8 mouse cellular contexts compared by ENCODE assay signal in the genomic region with DNA sequence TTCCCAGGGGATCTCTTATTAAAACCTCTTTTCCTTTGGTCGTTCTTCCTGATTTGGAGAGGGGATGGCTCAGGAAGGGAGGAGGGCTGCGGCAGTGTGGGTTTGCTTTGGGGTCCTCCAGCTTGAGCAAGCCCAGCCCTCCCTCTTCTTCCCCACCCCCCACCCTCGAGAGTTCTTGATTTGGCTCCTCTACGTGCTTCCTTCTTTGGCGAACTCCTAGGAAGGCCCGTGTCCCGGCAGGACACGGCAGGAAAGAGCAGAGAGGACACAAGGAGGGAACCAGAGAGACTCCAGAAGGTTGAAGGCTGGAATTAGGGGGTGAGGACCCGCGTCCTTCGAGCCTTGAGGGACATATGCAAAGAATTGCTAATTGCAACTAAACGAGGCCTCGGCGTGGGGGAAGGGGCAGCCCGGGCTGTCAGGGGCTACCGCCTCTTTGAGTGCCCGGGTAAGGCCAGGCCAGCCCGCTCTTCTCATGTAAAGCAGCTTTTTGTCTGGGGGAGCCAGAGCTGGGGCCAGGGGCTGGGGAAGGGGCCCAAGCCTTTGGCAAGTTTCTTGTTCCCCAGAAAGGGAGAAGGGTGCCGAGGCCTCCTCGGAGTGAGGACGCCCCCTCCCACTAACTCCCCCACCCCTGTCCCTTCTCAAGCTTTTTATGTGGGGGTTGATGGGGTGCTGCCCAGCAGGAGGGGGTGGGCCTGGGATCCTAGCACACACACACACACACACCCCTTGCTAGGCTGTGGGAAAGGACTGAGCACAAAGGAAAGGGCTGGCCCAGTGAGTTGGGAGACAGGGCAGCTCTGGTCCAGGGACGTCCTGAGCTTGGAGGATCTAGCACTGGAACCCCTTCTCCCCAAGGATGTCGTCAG. TPM values are rescaled to one million over a fixed set of nuclear protein-coding genes. Genes with fewer than 3 reads are reported as not detected.
DNase-seq lines count a peak whose midpoint lies in the region; ATAC-seq and TF ChIP-seq lines count a peak whose summit lies in the region.

Gene Gm11627, minus strand, starts transcription at position 297 of the 869 bp plus-strand sequence.

- peak; percentile 16; the same call in 1 of the 2 replicates for ATAC-seq in heart, embryonic 15.5 days (replicated peaks; ENCODE audit: insufficient number of reproducible peaks, insufficient read depth, low FRiP score, low read depth)

- H3K4me3 ChIP-seq in left cerebral cortex, adult 2 months = peak within 1 kb of the TSS; percentile 20
- H3K4me3 ChIP-seq in heart, embryonic 15.5 days = peak within 1 kb of the TSS; percentile 41

- H3K4me1 ChIP-seq in heart, embryonic 15.5 days (replicated peaks) = peaks cover 52% of the 10 kb centered on the region

- H3K36me3 ChIP-seq in heart, embryonic 15.5 days = no peaks in the 10 kb centered on the region

- no peaks in the 10 kb centered on the region for H3K9me3 ChIP-seq in heart, embryonic 15.5 days (replicated peaks)

- H3K9ac ChIP-seq in heart, embryonic 15.5 days = peak within 1 kb of the TSS; percentile 37

- no peaks in the 10 kb centered on the region for H3K27me3 ChIP-seq in heart, embryonic 15.5 days

- no peak for TF ChIP-seq CTCF in left cerebral cortex, adult 2 months (IDR thresholded peaks at IDR 0.05)

- H3K27ac ChIP-seq in left cerebral cortex, adult 2 months = peak within 1 kb of the TSS; percentile 44; the same call in 1 of the 2 replicates
- peak within 1 kb of the TSS; percentile 83 for H3K27ac ChIP-seq in heart, embryonic 15.5 days

- intact Hi-C loops in left cerebral cortex, adult 2 months (cut with DNase I) = loop anchor here (2.0 kb wide), 1 partner anchor 25 kb away; the partner anchor contains the start of gene Fzd2
- intact Hi-C loops in left cerebral cortex, postnatal 4 days (cut with DNase I) = no loop called here

- WGBS in heart, embryonic 15.5 days = 18% methylated on average over 22 of the region's 23 CpGs

- H3K4me2 ChIP-seq in heart, embryonic 15.5 days = peak within 1 kb of the TSS; percentile 62

- DNase-seq in left cerebral cortex, adult 2 months (ENCODE audit: extremely low spot score in 1 of 2, low spot score in 2 of 2) = peak in 1 of 2 experiments; percentile 28
- DNase-seq in left cerebral cortex, postnatal 4 days = no peak
- peak; percentile 83 for DNase-seq in embryo, embryonic 11 days
- peak; percentile 17 for DNase-seq in liver
- DNase-seq in retina, embryonic 14.5 days (ENCODE audit: low spot score) = peak; percentile 61
- no peak for DNase-seq in yolk sac, embryonic 10.5 days (ENCODE audit: low spot score)
- no peak for DNase-seq in c-Kit-positive CD71-positive TER-119-positive erythroid progenitor cells, embryonic 14.5 days (ENCODE audit: low spot score)

RNA-seq across cellular contexts. Expression of gene Gm11627, which starts in this region (rescaled TPM):
- total RNA-seq in left cerebral cortex, adult 2 months (2021) = 1 to 10 TPM; 4.8 to 5.0 TPM
- 1 to 10 TPM; 2.0 to 2.2 TPM for total RNA-seq in left cerebral cortex, postnatal 4 days (2021)
- 9.7 and 13.7 TPM in 2 replicates for polyA plus RNA-seq in heart, embryonic 15.5 days (2015; fragmentation: Nextera tagmentation; extraction: Ambion mirVana)

Comparison
In these comparisons a context has a peak if more than half of its experiments do, and no peak if none do; other contexts are left out.
1. DNase-seq: peak in embryo, embryonic 11 days (single experiment), liver (single experiment) and retina, embryonic 14.5 days (single experiment); none in left cerebral cortex, postnatal 4 days (single experiment), yolk sac, embryonic 10.5 days (single experiment) and c-Kit-positive CD71-positive TER-119-positive erythroid progenitor cells, embryonic 14.5 days (single experiment).